Mouse (Mus musculus) olfactory bulb, adult 2 months (tissue): ENCODE measurements around the gene Nxn. TPM values are rescaled to one million over a fixed set of nuclear protein-coding genes. Genes with fewer than 3 reads are reported as not detected.

ENCODE experiments used
- H3K27ac ChIP-seq: fragments of 200-500 bp; 2 replicates; pipeline ENCODE4 v1.5.1; 2012; ENCODE audit warnings: low read depth, low read length; ENCODE audit not compliant: insufficient read depth
- H3K4me1 ChIP-seq: fragments of 200-500 bp; 2 replicates; pipeline ENCODE4 v1.6.1; 2012; ENCODE audit warnings: low read length; ENCODE audit not compliant: control insufficient read depth, insufficient read depth
- H3K4me3 ChIP-seq: fragments of 200-500 bp; 2 replicates; pipeline ENCODE4 v1.5.1; 2012; ENCODE audit warnings: mild to moderate bottlenecking, low read depth, low read length, moderate library complexity; ENCODE audit not compliant: insufficient read depth
- CTCF ChIP-seq: fragments of 200-500 bp; IDR thresholded peaks from 2 replicates; pipeline ENCODE4 v1.5.1; 2012; ENCODE audit warnings: low read depth, mild to moderate bottlenecking, low read length, moderate library complexity; ENCODE audit not compliant: insufficient read depth
- POLR2A ChIP-seq: fragments of 200-500 bp; IDR thresholded peaks from 2 replicates; pipeline ENCODE4 v1.6.1; 2012; ENCODE audit warnings: mild to moderate bottlenecking, low read depth, low read length, moderate library complexity; ENCODE audit not compliant: insufficient read depth
- WGBS: fragments of 180-500 bp; shearing (Covaris S2); methylation state at CpG from one replicate; pipeline ENCODE4 v1.1.7; 2018; 5-methylcytosine and 5-hydroxymethylcytosine counted together
- polyA plus RNA-seq: library from polyadenylated mRNA; stranded (reverse); fragments of >200 nt; gene quantifications from 2 replicates; pipeline ENCODE4 v1.2.4, GENCODE M21; 2012; ENCODE audit warnings: low replicate concordance; ENCODE audit not compliant: missing spikeins, insufficient read depth, insufficient read length

Gene Nxn
- polyA plus RNA-seq, 1 experiment, result not detected

- TF ChIP-seq POLR2A, result no peak
- TF ChIP-seq CTCF, result no peak
- WGBS, result 84% methylated on average over 12 of the region's 12 CpGs
- Histone ChIP-seq H3K4me1 (peaks cover 2% of the 10 kb centered on the region; the same call in 1 of the 2 replicates), H3K27ac (no peak overlapping the region), H3K4me3 (no peak overlapping the region)
These were observed 87.5 kb downstream of the Nxn start for GRCm38 (mm10) chr11:76311224-76312000.

GRCm38 (mm10) chr11:76309868-76310267 is 89.1 kb downstream of the Nxn start:
- peaks cover 2% of the 10 kb centered on the region; the same call in 1 of the 2 replicates for H3K4me1 ChIP-seq
- H3K27ac ChIP-seq, result no peak overlapping the region
- no peak for TF ChIP-seq CTCF
- TF ChIP-seq POLR2A, result no peak
- no peak overlapping the region for H3K4me3 ChIP-seq
- WGBS, result 74% methylated on average over 5 of the region's 5 CpGs

GRCm38 (mm10) chr11:76309072-76309471 is 89.9 kb downstream of the Nxn start:
- H3K4me3 ChIP-seq, result no peak overlapping the region
- no peak for TF ChIP-seq CTCF
- TF ChIP-seq POLR2A, result no peak

GRCm38 (mm10) chr11:76306769-76307168 is 92.2 kb downstream of the Nxn start:
- Histone ChIP-seq H3K4me1 (peaks cover 2% of the 10 kb centered on the region; the same call in 1 of the 2 replicates), H3K4me3 (no peak overlapping the region), H3K27ac (no peak overlapping the region)
- TF ChIP-seq CTCF (no peak), POLR2A (no peak)
- WGBS, result 73% methylated on average over 4 of the region's 4 CpGs

More at GRCm38 (mm10) chr11:76309072-76309471, 89.9 kb downstream of the Nxn start:
- Histone ChIP-seq H3K27ac (no peak overlapping the region), H3K4me1 (peaks cover 2% of the 10 kb centered on the region; the same call in 1 of the 2 replicates)
- WGBS, result 71% methylated on average over 6 of the region's 6 CpGs

DNA sequence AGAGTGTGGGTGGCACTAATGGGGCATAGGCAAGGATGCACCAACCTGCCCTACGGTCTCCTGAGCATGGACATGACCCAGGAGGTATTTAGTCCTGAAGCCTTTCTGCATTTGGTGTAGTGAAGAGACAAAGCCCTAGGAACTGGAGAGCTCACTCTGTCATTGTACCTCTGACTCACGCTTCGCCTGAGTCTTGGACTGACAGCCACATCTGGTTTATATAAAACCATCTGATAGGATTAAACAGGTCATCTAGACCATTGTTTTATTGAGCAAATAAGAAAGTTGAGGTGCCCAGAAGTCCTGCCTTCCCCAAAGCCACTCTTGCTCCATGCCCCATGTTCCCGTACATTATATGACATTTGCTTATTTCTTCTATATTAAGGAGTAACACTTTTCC is 93.4 kb downstream of the Nxn start:
- Histone ChIP-seq H3K4me1 (peaks cover 2% of the 10 kb centered on the region; the same call in 1 of the 2 replicates), H3K4me3 (no peak overlapping the region), H3K27ac (no peak overlapping the region)
- WGBS, result 85% methylated on average over 4 of the region's 4 CpGs
- TF ChIP-seq CTCF, result no peak
- TF ChIP-seq POLR2A, result no peak

DNA sequence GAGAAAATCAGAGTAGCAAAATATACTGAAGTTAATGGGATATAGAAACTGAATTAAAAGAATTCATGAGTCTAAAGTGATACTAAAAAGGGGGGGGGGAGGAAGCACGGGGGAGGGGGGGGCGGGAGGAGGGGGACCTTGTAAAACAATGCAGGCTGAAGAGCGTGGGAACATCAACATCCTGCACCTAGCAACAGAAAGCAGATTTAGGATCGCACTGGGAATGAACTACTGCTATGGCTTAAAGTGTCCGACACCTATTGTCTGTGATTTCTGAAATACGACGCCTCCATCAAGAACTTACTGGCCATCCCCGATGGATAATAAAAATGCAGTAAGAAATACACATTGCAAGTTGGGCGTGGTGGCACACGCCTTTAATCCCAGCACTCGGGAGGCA is 95.6 kb downstream of the Nxn start:
- WGBS, result 80% methylated on average over 10 of the region's 11 CpGs
- Histone ChIP-seq H3K27ac (no peak overlapping the region), H3K4me1 (no peaks in the 10 kb centered on the region; the same call in 1 of the 2 replicates), H3K4me3 (no peak overlapping the region)
- TF ChIP-seq CTCF (no peak), POLR2A (no peak)

DNA sequence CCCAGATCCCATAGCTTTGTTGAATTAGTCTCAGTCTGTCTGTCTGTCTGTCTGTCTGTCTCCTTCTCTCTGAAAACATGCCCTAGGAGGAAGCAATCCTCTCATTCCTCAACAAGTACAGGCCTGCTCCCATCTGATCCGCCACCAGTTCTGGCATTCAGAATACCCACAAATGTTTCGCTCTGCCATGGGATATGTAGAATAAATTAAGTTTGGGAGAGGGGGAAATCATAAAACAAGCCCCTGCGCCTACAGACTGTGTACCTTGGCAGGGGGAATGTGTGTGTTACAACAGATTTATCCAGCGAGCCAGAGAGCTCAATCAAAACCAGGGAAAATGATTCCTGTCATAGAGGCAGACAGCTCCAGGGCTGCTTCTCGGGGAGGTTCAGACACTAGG is 98.1 kb downstream of the Nxn start:
- Histone ChIP-seq H3K4me3 (no peak overlapping the region), H3K4me1 (peaks cover 3% of the 10 kb centered on the region; the same call in 1 of the 2 replicates), H3K27ac (no peak overlapping the region)
- WGBS, result 96% methylated on average over 5 of the region's 5 CpGs
- TF ChIP-seq POLR2A (no peak), CTCF (no peak)

DNA sequence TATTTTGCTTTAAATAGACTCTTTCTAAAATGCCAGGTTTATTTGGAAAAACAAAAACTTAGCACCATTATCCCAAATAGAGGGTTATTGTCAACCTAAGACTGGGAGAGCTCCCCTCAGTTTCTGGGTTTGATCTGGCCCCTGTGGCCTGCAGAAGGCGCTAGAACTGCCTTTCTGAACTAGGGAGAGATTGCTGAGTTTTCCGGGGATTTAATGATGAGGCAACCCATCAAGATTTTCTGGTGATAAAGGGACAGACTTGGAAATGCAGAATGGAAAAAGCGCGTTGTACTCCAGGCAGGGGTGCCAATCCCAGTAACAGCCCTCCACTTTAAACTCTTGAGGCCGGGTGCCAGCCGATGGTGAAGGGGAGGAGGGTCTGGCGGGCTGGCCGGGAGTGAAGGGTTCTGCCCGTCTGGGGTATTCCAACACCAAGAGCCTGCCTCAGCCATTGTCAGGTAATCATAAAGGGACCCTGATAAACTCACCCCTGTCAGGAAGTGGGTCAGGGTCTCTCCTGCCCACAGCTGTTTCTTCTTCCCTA is 100.4 kb downstream of the Nxn start:
- Histone ChIP-seq H3K4me3 (no peak overlapping the region), H3K27ac (no peak overlapping the region), H3K4me1 (peaks cover 3% of the 10 kb centered on the region; the same call in 1 of the 2 replicates)
- TF ChIP-seq POLR2A, result no peak
- TF ChIP-seq CTCF, result no peak
- WGBS, result 53% methylated on average over 9 of the region's 9 CpGs

DNA sequence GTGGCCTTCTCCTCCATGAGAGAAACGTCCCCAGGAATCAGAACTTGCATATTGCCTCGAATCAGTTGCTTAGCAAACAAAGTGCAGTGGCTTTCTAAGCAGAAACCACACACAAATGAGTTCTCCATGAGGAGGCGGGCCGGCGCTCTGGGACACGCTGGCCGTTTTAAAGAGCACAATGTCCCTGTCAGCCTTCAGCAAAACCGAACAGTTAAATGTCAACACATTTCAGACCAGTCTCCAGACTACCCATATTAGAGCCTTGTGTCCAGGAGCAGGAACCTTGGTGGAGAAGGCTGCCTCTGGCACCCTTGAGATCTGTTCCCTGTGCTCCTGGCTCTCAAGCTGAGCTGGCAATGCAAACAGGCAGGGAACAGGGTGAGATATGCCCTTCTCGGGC is 101.7 kb downstream of the Nxn start:
- H3K27ac ChIP-seq, result no peak overlapping the region
- WGBS, result 54% methylated on average over 9 of the region's 9 CpGs
- no peak for TF ChIP-seq CTCF
- no peak for TF ChIP-seq POLR2A
- no peak overlapping the region for H3K4me3 ChIP-seq
- H3K4me1 ChIP-seq, result peaks cover 3% of the 10 kb centered on the region; the same call in 1 of the 2 replicates
